Mouse (Mus musculus): ENCODE measurements at regions not wholly inside any gene's neighbourhood (a gene's known extent, or its start where the extent isn't known, plus 50 kb on each side); places are given as distances from the start of the nearest gene placed in this dataset.
"Not testable (repeated sequence)": the region's sequence is repeated elsewhere in the genome, so short reads cannot be mapped to it uniquely, and the experiment has no call there.

DNA sequence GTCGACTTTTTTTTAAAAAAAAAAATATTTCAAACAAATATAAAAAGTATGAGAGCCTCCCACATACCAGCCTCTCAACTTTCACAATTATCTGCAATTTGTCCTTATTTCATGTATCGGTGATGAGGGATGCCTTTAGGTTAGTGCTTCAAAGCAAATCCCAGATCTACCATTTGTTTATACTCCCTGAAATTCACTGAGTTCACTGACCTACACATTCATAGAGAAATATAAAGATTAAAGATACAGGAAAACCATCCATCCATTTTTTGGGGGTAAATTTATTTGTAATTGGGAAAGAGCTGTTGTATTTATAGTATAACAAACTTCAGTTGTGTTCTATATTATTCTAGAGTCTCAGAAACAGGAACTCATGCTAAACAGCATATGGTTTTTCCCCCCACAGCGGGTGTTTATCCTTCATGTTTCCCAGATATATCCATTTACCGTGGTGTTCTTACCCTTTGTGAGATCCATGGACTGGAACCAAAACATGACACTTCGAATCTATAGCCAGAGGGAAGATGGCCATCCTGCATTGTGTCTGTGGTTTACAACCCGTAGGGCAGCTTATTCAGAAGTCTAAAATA, 120.1 kb upstream of the Cpsf6 start:
- DNase-seq (ENCODE audit: low read depth, low spot score), result no peak

- no peak for DNase-seq (ENCODE audit: low read depth, low spot score)
These were observed 119.5 kb upstream of the Cpsf6 start for GRCm38 (mm10) chr10:117499177-117499863.

DNA sequence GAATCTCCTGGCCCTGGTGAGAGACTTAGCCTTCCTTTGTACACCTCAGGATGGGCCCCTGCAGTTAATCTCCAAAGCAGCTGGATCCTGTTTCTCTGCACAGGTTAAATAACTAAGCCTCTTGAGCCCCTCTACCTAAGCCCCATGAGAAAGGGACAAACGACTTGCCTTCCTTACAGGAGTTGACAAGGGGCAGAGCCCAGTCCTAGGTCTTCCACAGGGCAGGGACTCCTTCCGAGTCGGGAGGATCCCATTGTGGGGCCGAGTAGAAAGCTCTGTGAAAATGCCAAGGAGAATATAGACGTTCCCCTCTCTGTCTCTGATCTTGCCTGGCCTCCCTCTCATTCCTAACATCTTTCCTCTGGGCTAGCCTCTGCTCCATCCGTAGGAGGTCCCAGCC, 118.7 kb upstream of the Cpsf6 start:
- no peak for DNase-seq (ENCODE audit: low read depth, low spot score)

DNA sequence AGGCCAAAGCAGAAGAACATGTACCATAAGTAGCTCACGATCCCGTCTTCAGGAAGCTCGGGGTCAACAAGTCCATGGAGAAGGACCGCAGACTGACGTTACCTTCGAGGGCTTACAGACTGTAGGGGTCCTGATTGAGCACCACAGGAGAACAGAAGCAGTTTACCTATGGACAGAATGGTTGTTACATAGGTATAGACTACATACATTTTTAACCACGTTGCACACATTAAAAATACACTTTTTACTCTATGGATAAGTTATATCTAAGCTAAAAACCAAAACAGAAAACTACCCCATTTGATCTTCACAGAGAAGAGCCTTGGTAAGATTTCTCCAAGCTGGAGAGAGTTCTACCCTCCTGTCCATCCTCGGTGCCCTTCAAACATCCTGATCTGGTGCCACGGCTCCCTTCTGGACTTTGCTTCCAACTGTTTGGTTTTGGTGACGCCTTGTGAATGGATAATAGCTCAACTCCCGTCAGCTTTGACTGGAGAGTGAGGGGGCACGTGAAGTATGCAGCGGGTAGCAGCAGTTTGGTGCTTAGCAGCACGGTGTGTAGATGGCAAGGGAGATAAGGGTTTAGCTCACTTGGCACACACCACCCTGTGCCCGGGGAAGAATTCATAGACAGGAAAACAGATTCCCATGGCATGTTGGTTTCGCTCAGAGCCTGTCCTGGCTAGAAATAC, 117.9 kb upstream of the Cpsf6 start:
- DNase-seq (ENCODE audit: low read depth, low spot score), result no peak

- DNase-seq (ENCODE audit: low read depth, low spot score), result not testable (repeated sequence)
These were observed 117.3 kb upstream of the Cpsf6 start for GRCm38 (mm10) chr10:117497082-117497481.

- DNase-seq (ENCODE audit: low read depth, low spot score), result no peak
These were observed 116.5 kb upstream of the Cpsf6 start for GRCm38 (mm10) chr10:117496064-117497011.

- no peak for DNase-seq (ENCODE audit: low read depth, low spot score)
These were observed 114.4 kb upstream of the Cpsf6 start for GRCm38 (mm10) chr10:117494171-117494701.

DNA sequence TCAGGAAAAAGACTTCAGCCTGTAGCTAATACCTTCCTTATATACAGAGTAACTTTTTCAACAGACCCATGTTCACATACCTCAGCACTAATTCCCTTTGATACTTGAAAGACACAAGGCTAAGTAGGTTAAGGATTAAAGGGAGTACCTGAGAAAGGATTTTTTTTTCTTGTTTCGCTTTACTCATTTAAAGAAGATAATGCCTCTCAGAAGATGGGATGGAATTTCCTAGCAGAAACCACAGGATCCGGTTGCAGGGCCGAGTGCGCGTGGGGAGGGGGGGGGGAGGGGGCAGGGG, 114.0 kb upstream of the Cpsf6 start:
- no peak for DNase-seq (ENCODE audit: low read depth, low spot score)

- no peak for DNase-seq (ENCODE audit: low read depth, low spot score)
These were observed 113.4 kb upstream of the Cpsf6 start for GRCm38 (mm10) chr10:117493091-117493823.

DNA sequence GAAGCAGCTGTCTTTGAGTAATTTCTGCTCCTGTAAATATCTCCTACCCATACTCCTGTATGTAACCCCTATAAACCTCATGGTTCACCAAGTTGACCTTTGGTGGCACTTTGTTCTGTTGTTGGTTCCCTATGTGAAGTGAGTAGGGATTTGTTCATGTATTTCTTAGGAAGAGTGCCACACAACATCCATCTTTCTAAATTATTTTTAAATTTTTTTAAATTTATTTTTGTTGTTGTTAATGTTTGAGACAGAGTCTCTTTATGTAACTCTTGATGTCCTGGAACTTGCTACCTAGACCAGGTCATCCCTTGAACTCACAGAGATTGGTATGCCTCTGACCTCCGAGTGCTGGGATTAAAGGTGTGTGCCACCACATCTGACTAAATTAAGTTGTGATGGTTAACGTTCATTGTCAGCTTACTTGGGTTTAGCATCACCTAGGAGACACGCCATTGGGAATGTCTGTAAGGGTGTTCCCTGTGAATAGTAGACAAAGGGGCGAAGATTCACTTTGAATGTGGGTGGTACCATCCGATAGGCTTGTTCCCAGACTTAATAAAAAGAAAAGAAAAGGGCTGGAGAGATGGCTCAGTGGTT, 112.7 kb upstream of the Cpsf6 start:
- no peak for DNase-seq (ENCODE audit: low read depth, low spot score)

DNA sequence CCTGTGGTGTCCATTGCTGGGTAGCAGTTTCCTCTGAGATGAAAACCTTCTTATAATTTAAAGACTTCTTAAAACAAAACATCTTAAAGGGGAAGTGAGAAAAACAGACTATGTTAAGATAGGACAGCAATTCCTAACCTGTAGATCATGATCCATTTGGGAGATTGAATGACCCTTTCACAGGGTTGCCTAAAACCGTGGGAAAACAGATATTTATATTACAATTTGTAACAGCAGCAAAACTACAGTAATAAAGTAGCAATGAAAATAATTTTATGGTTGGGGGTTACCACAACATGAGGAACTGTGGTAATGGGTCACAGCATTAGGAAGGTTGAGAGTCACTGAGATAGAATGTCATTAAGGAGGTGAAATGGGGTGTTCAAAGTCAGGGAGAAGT, 111.9 kb upstream of the Cpsf6 start:
- no peak for DNase-seq (ENCODE audit: low read depth, low spot score)

- no peak for DNase-seq (ENCODE audit: low read depth, low spot score)
These were observed 111.2 kb upstream of the Cpsf6 start for GRCm38 (mm10) chr10:117490851-117491595.

DNA sequence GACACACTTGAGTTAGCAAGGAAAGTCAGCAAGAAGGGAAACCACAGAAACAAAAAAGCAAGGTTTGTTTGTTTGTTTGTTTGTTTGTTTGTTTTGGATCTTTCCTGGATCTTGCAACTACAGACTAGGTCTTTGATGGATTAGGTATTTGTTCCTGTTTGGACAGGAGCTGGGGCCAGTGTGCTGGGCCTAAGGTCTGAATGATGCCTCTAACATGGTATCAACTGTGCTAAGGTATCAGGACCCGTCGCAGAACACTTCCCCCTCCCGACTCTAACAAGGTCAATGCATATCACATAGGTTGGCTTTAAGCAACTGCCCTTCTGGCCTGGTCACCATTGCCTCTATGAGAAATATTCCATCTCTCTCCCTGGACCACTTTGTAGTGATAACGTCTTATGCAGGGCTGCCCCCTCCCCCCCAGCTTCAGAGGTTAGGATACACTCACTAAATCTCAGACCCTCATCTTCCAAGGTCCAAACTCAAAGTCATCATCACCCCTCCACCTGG, 103.3 kb upstream of the Cpsf6 start:
- DNase-seq (ENCODE audit: low read depth, low spot score), result no peak

DNA sequence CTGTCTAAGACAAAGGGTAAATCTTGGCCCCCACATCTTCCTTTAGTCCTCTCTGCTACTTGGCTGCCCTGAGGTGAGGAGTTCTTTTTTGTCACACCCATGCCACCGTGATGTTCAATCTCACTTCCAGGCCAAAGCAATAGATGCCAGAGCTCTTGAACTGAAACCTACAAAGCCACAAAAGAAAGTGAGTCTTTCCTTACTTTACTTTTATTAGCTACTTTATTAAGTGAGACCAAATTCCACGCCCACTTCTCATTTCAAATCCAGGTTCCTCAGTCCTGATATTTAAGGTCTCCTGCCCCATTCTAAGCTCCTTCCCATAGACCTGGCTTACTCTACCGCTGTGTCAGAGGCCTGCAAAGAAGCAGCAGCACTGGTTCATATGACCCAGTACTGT, 102.5 kb upstream of the Cpsf6 start:
- DNase-seq (ENCODE audit: low read depth, low spot score), result no peak

DNA sequence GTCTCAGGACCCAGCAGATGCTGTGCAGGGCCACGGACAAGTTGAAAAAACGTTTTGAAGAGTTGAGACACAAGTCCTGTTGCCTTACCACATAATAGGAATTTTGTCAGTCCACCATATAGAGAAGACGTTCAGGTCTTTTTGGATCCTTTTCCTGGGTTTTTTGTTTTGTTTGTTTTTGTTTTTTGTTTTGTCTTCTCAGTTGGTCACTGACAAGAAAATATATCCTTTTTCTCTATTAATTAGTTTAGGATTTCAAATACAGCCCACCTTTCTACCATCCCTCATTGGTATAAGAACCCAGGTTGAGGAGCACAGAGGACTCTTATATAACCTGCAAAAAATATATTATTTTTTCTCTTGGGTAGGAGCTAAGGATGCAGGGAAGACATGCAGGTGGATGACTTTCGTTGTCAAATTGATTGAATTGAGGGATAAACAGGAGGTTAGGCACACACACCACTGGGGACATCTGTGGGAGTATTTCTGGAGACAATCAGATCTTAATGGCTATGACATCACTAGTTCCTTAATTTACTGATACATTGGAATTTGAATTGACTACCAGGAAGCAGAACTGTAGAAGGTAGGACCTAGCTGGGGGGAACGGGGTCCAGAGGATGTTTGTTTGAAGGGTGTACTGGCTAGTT, 101.7 kb upstream of the Cpsf6 start:
- no peak for DNase-seq (ENCODE audit: low read depth, low spot score)

DNA sequence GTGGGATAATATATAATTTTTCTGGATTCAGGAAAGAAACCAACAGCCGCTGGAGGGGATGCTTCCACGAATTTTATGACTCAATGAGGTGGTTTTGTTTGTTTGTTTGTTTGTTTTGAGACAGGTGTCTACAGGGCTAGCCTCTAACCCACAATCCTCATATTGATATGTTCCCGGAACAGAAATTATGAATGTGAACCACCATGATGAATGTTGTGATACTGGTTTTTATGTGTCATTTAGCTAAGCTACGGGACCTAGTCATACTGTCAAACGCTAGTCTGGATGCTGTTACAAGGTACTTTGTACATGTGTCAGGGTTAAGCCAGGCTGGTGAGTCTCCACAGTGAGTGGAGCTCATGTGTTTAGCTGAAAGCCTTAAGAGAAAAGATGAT, 100.6 kb upstream of the Cpsf6 start:
- no peak for DNase-seq (ENCODE audit: low read depth, low spot score)

- no peak for DNase-seq (ENCODE audit: low read depth, low spot score)
These were observed 100.1 kb upstream of the Cpsf6 start for GRCm38 (mm10) chr10:117479721-117480455.

GRCm38 (mm10) chr10:117478931-117479280, 99.1 kb upstream of the Cpsf6 start:
- DNase-seq (ENCODE audit: low read depth, low spot score), result no peak

All from embryo, embryonic 11.5 days (tissue).